Mouse (Mus musculus) stomach, postnatal 0 days (tissue): ENCODE measurements around the gene Csnk1d. TPM values are rescaled to one million over a fixed set of nuclear protein-coding genes. Genes with fewer than 3 reads are reported as not detected.
A peak's percentile ranks its signal among the peaks of the same experiment; 100 is the strongest.

Experiments used
- ATAC-seq: fragments of 200-750 bp; cut with Nextera tagmentation; 2 replicates; pipeline ENCODE4 v1.8.0; 2017; ENCODE audit not compliant: low FRiP score, low TSS enrichment
- DNase-seq: peaks from one replicate; pipeline ENCODE4 v3.0.0-alpha.2; 2016; ENCODE audit warnings: low spot score
- H3K27ac ChIP-seq: fragments of 300-500 bp; sonication (generic); replicated peaks from 2 replicates; pipeline ENCODE4 v1.5.1; 2014; ENCODE audit warnings: mild to moderate bottlenecking, control low read depth
- H3K27me3 ChIP-seq: fragments of 300-500 bp; sonication (generic); 2 replicates; pipeline ENCODE4 v1.6.1; 2014; ENCODE audit warnings: low read length; ENCODE audit not compliant: control insufficient read depth, insufficient read depth
- H3K36me3 ChIP-seq: fragments of 300-500 bp; sonication (generic); 2 replicates; pipeline ENCODE4 v1.6.1; 2014; ENCODE audit warnings: low read length, mixed read lengths; ENCODE audit not compliant: control insufficient read depth, insufficient read depth
- H3K4me1 ChIP-seq: fragments of 300-500 bp; sonication (generic); replicated peaks from 2 replicates; pipeline ENCODE4 v1.6.1; 2014; ENCODE audit warnings: antibody characterized with exemption; ENCODE audit not compliant: control insufficient read depth, insufficient read depth
- H3K4me2 ChIP-seq: fragments of 300-500 bp; sonication (generic); replicated peaks from 2 replicates; pipeline ENCODE4 v1.6.1; 2014; ENCODE audit warnings: low read depth, mild to moderate bottlenecking, control low read depth, moderate library complexity
- H3K4me3 ChIP-seq: fragments of 300-500 bp; sonication (generic); 2 replicates; pipeline ENCODE4 v1.5.1; 2014; ENCODE audit warnings: low read depth, low read length, control low read depth
- H3K9ac ChIP-seq: fragments of 300-500 bp; sonication (generic); 2 replicates; pipeline ENCODE4 v1.6.1; 2014; ENCODE audit warnings: mild to moderate bottlenecking, low read length, control low read depth, mixed read lengths
- H3K9me3 ChIP-seq: fragments of 300-500 bp; sonication (generic); 2 replicates; pipeline ENCODE4 v1.6.1; 2016; ENCODE audit warnings: low read length; ENCODE audit not compliant: control insufficient read depth
- CTCF ChIP-seq: IDR thresholded peaks from 2 replicates; pipeline ENCODE4 v1.5.1; 2016; ENCODE audit warnings: antibody characterized with exemption, low read depth, mild to moderate bottlenecking, moderate library complexity
- EP300 ChIP-seq: optimal IDR thresholded peaks from 2 replicates; pipeline ENCODE3; 2016; ENCODE audit warnings: antibody characterized with exemption
- WGBS: fragments of 180-500 bp; shearing (Covaris S2); extraction: QIAGEN DNeasy Blood & Tissue Kit; methylation state at CpG from one replicate; pipeline ENCODE4 v1.1.7; 2014; 5-methylcytosine and 5-hydroxymethylcytosine counted together
- polyA plus RNA-seq: library from polyadenylated mRNA; unstranded; fragments of >200 nt; fragmentation: Nextera tagmentation; extraction: Ambion mirVana; gene quantifications from 2 replicates; pipeline ENCODE4 v1.2.1, GENCODE M21; 2015

Csnk1d gene
- polyA plus RNA-seq = 60.7 and 63.8 TPM in 2 replicates

DNA sequence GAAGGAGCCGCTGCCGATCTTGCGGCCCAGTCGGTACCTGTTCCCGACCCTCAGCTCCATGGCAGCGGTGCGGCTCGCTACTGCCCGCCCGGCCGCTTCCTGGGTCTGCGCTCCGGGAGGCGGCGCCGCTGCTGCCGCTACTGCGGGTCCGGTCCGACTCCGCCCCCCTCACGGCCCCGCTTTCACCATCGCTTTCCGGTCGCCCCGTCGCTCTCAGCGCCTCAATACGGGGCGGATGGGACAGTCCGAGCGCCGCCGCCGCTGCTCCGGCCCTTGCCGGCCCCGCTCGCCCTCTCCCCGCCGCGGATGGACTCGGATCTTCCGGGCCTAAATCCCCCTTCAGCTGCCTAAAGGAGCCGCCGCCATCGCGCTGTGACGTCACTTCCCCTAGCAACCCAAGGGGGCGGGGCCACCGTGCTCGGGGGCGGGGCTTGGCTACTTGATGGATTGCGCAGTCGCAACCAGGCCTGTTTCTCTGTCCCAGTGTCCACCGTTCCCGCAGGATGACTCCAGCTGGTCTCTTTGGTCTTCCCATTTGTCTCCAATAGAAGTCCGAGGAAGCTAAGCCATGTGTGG lies at the start of gene Csnk1d:
TSS of gene Csnk1d (minus strand) at position 380 of the 576 bp plus-strand sequence.
- under 1% methylated on average over 52 of the region's 59 CpGs for WGBS
- DNase-seq = peak; percentile 99
- TF ChIP-seq CTCF (0 out of 2 replicates have a peak, but pooled peaks have one; percentile 16), EP300 (peak; percentile 92)

GRCm38 (mm10) chr11:121039302-121039701 lies 48.2 kb upstream of the Csnk1d start, which contains the start of gene Cd7:
Cd7 (minus strand) TSS chr11:121039418.
- whole genome bisulfite sequencing = 62% methylated on average over 5 of the region's 5 CpGs

More for the DNA sequence above, at the start of gene Csnk1d:
- Histone ChIP-seq H3K9me3 (no peaks in the 10 kb centered on the region), H3K27me3 (no peaks in the 10 kb centered on the region), H3K4me2 (peak within 1 kb of the TSS; percentile 80), H3K9ac (peak within 1 kb of the TSS; percentile 100), H3K27ac (peak within 1 kb of the TSS; percentile 98), H3K4me3 (peak within 1 kb of the TSS; percentile 100), H3K36me3 (0 out of 2 replicates have a peak, but pooled peaks cover 2% of the 10 kb centered on the region), H3K4me1 (peaks cover 16% of the 10 kb centered on the region)
- peak; percentile 87 for ATAC-seq

GRCm38 (mm10) chr11:121038366-121039240 lies 47.5 kb upstream of the Csnk1d start:
- 88% methylated on average over 11 of the region's 11 CpGs for WGBS
- no peak overlapping the region for H3K9ac ChIP-seq
- H3K27ac ChIP-seq = no peak overlapping the region
- no peak for ATAC-seq
- H3K36me3 ChIP-seq = no peaks in the 10 kb centered on the region
- TF ChIP-seq EP300 (no peak), CTCF (no peak)
- no peaks in the 10 kb centered on the region for H3K4me1 ChIP-seq
- H3K9me3 ChIP-seq = no peaks in the 10 kb centered on the region
- no peak overlapping the region for H3K4me3 ChIP-seq
- H3K27me3 ChIP-seq = no peaks in the 10 kb centered on the region
- DNase-seq = no peak
- H3K4me2 ChIP-seq = no peak overlapping the region

More at GRCm38 (mm10) chr11:121039302-121039701, 48.2 kb upstream of the Csnk1d start, which contains the start of gene Cd7:
- DNase-seq = no peak
- H3K9ac ChIP-seq = no peak within 1 kb of the TSS
- no peak within 1 kb of the TSS for H3K4me2 ChIP-seq
- no peak for ATAC-seq
- TF ChIP-seq EP300 (no peak), CTCF (no peak)
- no peaks in the 10 kb centered on the region for H3K9me3 ChIP-seq
- H3K4me3 ChIP-seq = no peak within 1 kb of the TSS
- no peaks in the 10 kb centered on the region for H3K27me3 ChIP-seq
- H3K4me1 ChIP-seq = no peaks in the 10 kb centered on the region
- H3K27ac ChIP-seq = no peak within 1 kb of the TSS
- H3K36me3 ChIP-seq = no peaks in the 10 kb centered on the region

- TF ChIP-seq EP300 (no peak), CTCF (no peak)
- ATAC-seq (no peak), DNase-seq (no peak)
- no peaks in the 10 kb centered on the region for H3K36me3 ChIP-seq
- WGBS = 76% methylated on average over 5 of the region's 5 CpGs
- H3K27me3 ChIP-seq = no peaks in the 10 kb centered on the region
- no peaks in the 10 kb centered on the region for H3K4me1 ChIP-seq
- H3K4me2 ChIP-seq = no peak overlapping the region
- no peaks in the 10 kb centered on the region for H3K9me3 ChIP-seq
- no peak overlapping the region for H3K4me3 ChIP-seq
- H3K9ac ChIP-seq = no peak overlapping the region
- no peak overlapping the region for H3K27ac ChIP-seq
Observed at GRCm38 (mm10) chr11:121033118-121033517, 42.0 kb upstream of the Csnk1d start.

DNA sequence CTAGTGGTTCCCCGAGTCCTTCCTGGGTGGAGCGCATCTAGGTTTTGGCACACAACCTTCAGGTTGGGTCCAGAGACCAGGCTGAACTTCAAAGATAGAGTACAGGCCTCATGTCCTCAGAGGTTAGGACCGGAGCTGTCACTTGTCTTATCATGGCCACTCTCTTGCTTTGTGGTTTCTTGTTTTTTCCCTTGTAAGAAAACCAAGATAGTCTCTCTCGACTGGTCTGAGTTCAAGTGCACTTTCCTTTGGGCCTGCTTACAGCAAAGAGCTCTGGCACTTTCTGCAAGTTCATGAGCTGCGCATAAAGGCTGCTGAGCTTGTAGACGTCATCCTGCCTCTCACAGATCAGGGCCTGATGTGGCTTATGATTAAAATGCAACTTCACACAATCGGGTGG lies 36.1 kb upstream of the Csnk1d start:
- TF ChIP-seq CTCF (no peak), EP300 (no peak)

DNA sequence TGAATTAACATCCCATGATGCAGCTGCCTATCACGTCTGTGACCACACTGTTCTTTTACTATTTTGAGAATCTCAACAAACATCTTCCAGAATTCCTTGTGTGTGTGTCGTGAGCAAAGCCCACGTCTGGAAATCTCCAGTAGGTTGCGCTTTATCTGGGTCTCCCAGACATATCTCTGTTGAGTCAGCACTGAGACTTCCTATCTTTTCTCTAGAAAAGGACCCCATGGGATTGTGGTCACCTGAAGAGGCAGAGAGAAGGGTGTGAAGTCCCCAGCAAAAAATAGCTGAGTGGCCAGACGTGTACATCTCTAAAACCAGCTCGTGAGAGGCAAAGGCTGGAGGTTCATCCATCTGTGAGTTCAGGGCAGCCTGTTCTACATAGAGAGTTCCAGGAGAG lies 33.0 kb upstream of the Csnk1d start:
- no peaks in the 10 kb centered on the region for H3K4me1 ChIP-seq
- no peaks in the 10 kb centered on the region for H3K36me3 ChIP-seq
- H3K9ac ChIP-seq = no peak overlapping the region
- TF ChIP-seq EP300 (no peak), CTCF (no peak)
- DNase-seq (no peak), ATAC-seq (no peak)
- no peaks in the 10 kb centered on the region for H3K27me3 ChIP-seq
- WGBS = 61% methylated on average over 6 of the region's 6 CpGs
- no peaks in the 10 kb centered on the region for H3K9me3 ChIP-seq
- no peak overlapping the region for H3K27ac ChIP-seq
- no peak overlapping the region for H3K4me3 ChIP-seq
- no peak overlapping the region for H3K4me2 ChIP-seq

More for the DNA sequence above, 36.1 kb upstream of the Csnk1d start:
- ATAC-seq (no peak), DNase-seq (no peak)
- H3K27ac ChIP-seq = no peak overlapping the region
- no peaks in the 10 kb centered on the region for H3K27me3 ChIP-seq
- no peak overlapping the region for H3K9ac ChIP-seq
- no peaks in the 10 kb centered on the region for H3K36me3 ChIP-seq
- 87% methylated on average over 7 of the region's 7 CpGs for WGBS
- no peak overlapping the region for H3K4me2 ChIP-seq
- H3K4me1 ChIP-seq = no peaks in the 10 kb centered on the region
- H3K9me3 ChIP-seq = no peaks in the 10 kb centered on the region
- H3K4me3 ChIP-seq = no peak overlapping the region
